ENCODE assay signal across 8 mouse cellular contexts in the genomic region with DNA sequence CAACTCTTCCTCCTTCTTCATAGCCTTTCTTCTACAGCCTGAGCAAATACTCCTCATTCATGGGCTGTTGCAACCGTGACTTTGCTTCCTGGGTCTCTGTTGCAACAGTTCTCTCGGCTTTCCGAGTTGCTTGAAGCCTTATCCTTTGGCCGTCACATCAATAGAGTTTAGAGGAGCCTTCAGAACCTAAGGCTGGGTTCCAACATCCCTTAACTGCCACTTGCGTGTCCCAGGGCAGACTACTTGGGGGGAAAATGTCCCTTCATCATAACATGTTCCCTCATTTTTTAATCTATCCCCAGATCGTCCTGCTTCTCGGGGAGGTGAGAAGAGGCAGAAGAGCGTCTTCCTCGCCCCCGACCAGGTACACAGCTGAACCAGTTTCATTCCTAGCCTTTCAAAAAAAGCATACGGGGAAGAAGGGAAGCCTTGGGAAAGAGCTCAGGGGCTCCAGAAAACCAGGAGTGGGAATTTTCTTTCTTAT. TPM values are rescaled to one million over a fixed set of nuclear protein-coding genes. Genes with fewer than 3 reads are reported as not detected.
DNase-seq lines count a peak whose midpoint lies in the region; ATAC-seq and TF ChIP-seq lines count a peak whose summit lies in the region.

No protein-coding gene starts in this region.

- H3K4me1 ChIP-seq in kidney, embryonic 14.5 days (ENCODE audit: control insufficient read depth, insufficient read depth, low read length), result peaks cover 10% of the 10 kb centered on the region; the same call in 1 of the 2 replicates
- peaks cover 39% of the 10 kb centered on the region for H3K4me1 ChIP-seq in kidney, embryonic 15.5 days
- H3K4me1 ChIP-seq in lung, postnatal 0 days (ENCODE audit: insufficient read depth, low read depth, low read length), result peaks cover 19% of the 10 kb centered on the region; the same call in 1 of the 2 replicates

- TF ChIP-seq CTCF in lung, postnatal 0 days (IDR thresholded peaks at IDR 0.05), result no peak

- H3K36me3 ChIP-seq in kidney, embryonic 14.5 days (ENCODE audit: control insufficient read depth, insufficient read depth, low read length), result no peaks in the 10 kb centered on the region
- H3K36me3 ChIP-seq in kidney, embryonic 15.5 days, result peaks cover under 1% of the 10 kb centered on the region; the same call in 1 of the 2 replicates
- 0 out of 2 replicates have a peak, but pooled peaks cover under 1% of the 10 kb centered on the region for H3K36me3 ChIP-seq in lung, postnatal 0 days (ENCODE audit: insufficient read depth, low read length)

- intact Hi-C loops in gastrocnemius, postnatal 14 days (cut with DNase I; ENCODE audit: low total_unique reads), result no loop called here

- peak overlapping the region; percentile 61 for H3K4me3 ChIP-seq in kidney, embryonic 14.5 days (ENCODE audit: low read length)
- peak overlapping the region; percentile 83 for H3K4me3 ChIP-seq in kidney, embryonic 15.5 days (replicated peaks)
- peak overlapping the region; percentile 77 for H3K4me3 ChIP-seq in lung, postnatal 0 days (ENCODE audit: low read depth, low read length)

- ATAC-seq in kidney, embryonic 14.5 days (ENCODE audit: low FRiP score, low TSS enrichment), result no peak
- peak; percentile 53 for ATAC-seq in granulocyte monocyte progenitor cell, adult 5-6 weeks (replicated peaks; ENCODE audit: poor library complexity, severe bottlenecking)
- ATAC-seq in kidney, embryonic 15.5 days (replicated peaks; ENCODE audit: low FRiP score), result no peak
- ATAC-seq in lung, postnatal 0 days, result peak; percentile 58

- H3K9me3 ChIP-seq in kidney, embryonic 14.5 days (ENCODE audit: control insufficient read depth, low read length), result no peaks in the 10 kb centered on the region
- no peaks in the 10 kb centered on the region for H3K9me3 ChIP-seq in kidney, embryonic 15.5 days (replicated peaks)
- H3K9me3 ChIP-seq in lung, postnatal 0 days (ENCODE audit: low read length), result no peaks in the 10 kb centered on the region

- TF ChIP-seq EP300 in lung, postnatal 0 days (IDR thresholded peaks at IDR 0.05), result peak; percentile 73

- no peaks in the 10 kb centered on the region for H3K27me3 ChIP-seq in kidney, embryonic 14.5 days (ENCODE audit: control insufficient read depth, insufficient read depth, low read length)
- H3K27me3 ChIP-seq in kidney, embryonic 15.5 days, result no peaks in the 10 kb centered on the region
- no peaks in the 10 kb centered on the region for H3K27me3 ChIP-seq in lung, postnatal 0 days (replicated peaks; ENCODE audit: insufficient read depth, low read length)

- under 1% methylated on average over 11 of the region's 11 CpGs for WGBS in kidney, embryonic 14.5 days
- WGBS in kidney, embryonic 15.5 days, result 0% methylated on average over 11 of the region's 11 CpGs
- under 1% methylated on average over 11 of the region's 11 CpGs for WGBS in lung, postnatal 0 days

- DNase-seq in kidney, adult 18-20 months, result no peak
- peak; percentile 56 for DNase-seq in brain, adult 2 months (ENCODE audit: low read depth, low spot score)
- DNase-seq in lung, postnatal 0 days (ENCODE audit: low spot score), result peak; percentile 95
- DNase-seq in skeletal muscle tissue, adult 2 months (ENCODE audit: low read depth, low spot score), result peak; percentile 56
- DNase-seq in gastrocnemius, postnatal 14 days, result no peak

- peak overlapping the region; percentile 82 for H3K4me2 ChIP-seq in kidney, embryonic 14.5 days (replicated peaks; ENCODE audit: low read depth, low read length)
- H3K4me2 ChIP-seq in kidney, embryonic 15.5 days, result peak overlapping the region; percentile 87
- peak overlapping the region; percentile 74 for H3K4me2 ChIP-seq in lung, postnatal 0 days (replicated peaks; ENCODE audit: low read depth, low read length)

- peak overlapping the region; percentile 98 for H3K27ac ChIP-seq in kidney, embryonic 14.5 days (ENCODE audit: low read depth, low read length)
- peak overlapping the region; percentile 99 for H3K27ac ChIP-seq in kidney, embryonic 15.5 days
- peak overlapping the region; percentile 99 for H3K27ac ChIP-seq in lung, postnatal 0 days (ENCODE audit: low read length)

- peak overlapping the region; percentile 71 for H3K9ac ChIP-seq in kidney, embryonic 14.5 days (ENCODE audit: low read depth, low read length)
- H3K9ac ChIP-seq in kidney, embryonic 15.5 days, result peak overlapping the region; percentile 81
- peak overlapping the region; percentile 86 for H3K9ac ChIP-seq in lung, postnatal 0 days (replicated peaks; ENCODE audit: low read depth)

RNA-seq across cellular contexts. Expression of a gene that starts 0.5 kb away (rescaled TPM):
- polyA plus RNA-seq in kidney, embryonic 14.5 days (2014; fragmentation: Nextera tagmentation; extraction: Ambion mirVana), result 15.4 and 22.1 TPM in 2 replicates
- total RNA-seq in granulocyte monocyte progenitor cell, adult 5-6 weeks (2014; fragmentation: Nextera tagmentation), result 17.8 and 25.4 TPM in 2 replicates
- total RNA-seq in granulocyte monocyte progenitor cell, adult 5-6 weeks (2017), result 9.3 and 11.3 TPM in 2 replicates
- polyA plus RNA-seq in kidney, embryonic 15.5 days (2015; fragmentation: Nextera tagmentation; extraction: Ambion mirVana), result 21.6 and 22.5 TPM in 2 replicates
- 11.6 and 14.5 TPM in 2 replicates for polyA plus RNA-seq in lung, postnatal 0 days (2015; fragmentation: Nextera tagmentation; extraction: Ambion mirVana)
- total RNA-seq in gastrocnemius, postnatal 14 days (2021), result 10 to 100 TPM; 35.3 to 35.6 TPM

RNA-seq across cellular contexts. Expression of a gene that starts 1.3 kb away (rescaled TPM):
- 33.0 and 40.9 TPM in 2 replicates for polyA plus RNA-seq in kidney, embryonic 14.5 days (2014; fragmentation: Nextera tagmentation; extraction: Ambion mirVana)
- 26.9 and 56.5 TPM in 2 replicates for total RNA-seq in granulocyte monocyte progenitor cell, adult 5-6 weeks (2014; fragmentation: Nextera tagmentation)
- total RNA-seq in granulocyte monocyte progenitor cell, adult 5-6 weeks (2017), result 22.8 and 30.0 TPM in 2 replicates
- polyA plus RNA-seq in kidney, embryonic 15.5 days (2015; fragmentation: Nextera tagmentation; extraction: Ambion mirVana), result 39.2 and 46.2 TPM in 2 replicates
- 65.8 and 68.0 TPM in 2 replicates for polyA plus RNA-seq in lung, postnatal 0 days (2015; fragmentation: Nextera tagmentation; extraction: Ambion mirVana)
- 10 to 100 TPM; 19.6 to 22.5 TPM for total RNA-seq in gastrocnemius, postnatal 14 days (2021)

RNA-seq across cellular contexts. Expression of a gene that starts 24.6 kb away (rescaled TPM):
- polyA plus RNA-seq in kidney, embryonic 14.5 days (2014; fragmentation: Nextera tagmentation; extraction: Ambion mirVana), result 3.7 and 4.3 TPM in 2 replicates
- 15.5 and 18.0 TPM in 2 replicates for total RNA-seq in granulocyte monocyte progenitor cell, adult 5-6 weeks (2014; fragmentation: Nextera tagmentation)
- total RNA-seq in granulocyte monocyte progenitor cell, adult 5-6 weeks (2017), result 5.0 and 5.4 TPM in 2 replicates
- polyA plus RNA-seq in kidney, embryonic 15.5 days (2015; fragmentation: Nextera tagmentation; extraction: Ambion mirVana), result 6.2 and 6.5 TPM in 2 replicates
- polyA plus RNA-seq in lung, postnatal 0 days (2015; fragmentation: Nextera tagmentation; extraction: Ambion mirVana), result 1.4 and 1.6 TPM in 2 replicates
- total RNA-seq in gastrocnemius, postnatal 14 days (2021), result under 1 TPM; 0.18 to 0.27 TPM

RNA-seq across cellular contexts. Expression of a gene that starts 31.4 kb away (rescaled TPM):
- 2.1 and 2.4 TPM in 2 replicates for polyA plus RNA-seq in kidney, embryonic 14.5 days (2014; fragmentation: Nextera tagmentation; extraction: Ambion mirVana)
- total RNA-seq in granulocyte monocyte progenitor cell, adult 5-6 weeks (2014; fragmentation: Nextera tagmentation), result 0.88 TPM in 1 of 2 replicates, not detected in the other
- not detected in 2 replicates for total RNA-seq in granulocyte monocyte progenitor cell, adult 5-6 weeks (2017)
- 1.2 and 1.4 TPM in 2 replicates for polyA plus RNA-seq in kidney, embryonic 15.5 days (2015; fragmentation: Nextera tagmentation; extraction: Ambion mirVana)
- polyA plus RNA-seq in lung, postnatal 0 days (2015; fragmentation: Nextera tagmentation; extraction: Ambion mirVana), result 2.5 and 2.8 TPM in 2 replicates
- total RNA-seq in gastrocnemius, postnatal 14 days (2021), result not detected

RNA-seq across cellular contexts. Expression of a gene that starts 32.2 kb away (rescaled TPM):
- 103 and 154 TPM in 2 replicates for polyA plus RNA-seq in kidney, embryonic 14.5 days (2014; fragmentation: Nextera tagmentation; extraction: Ambion mirVana)
- 193 and 213 TPM in 2 replicates for total RNA-seq in granulocyte monocyte progenitor cell, adult 5-6 weeks (2014; fragmentation: Nextera tagmentation)
- 87.8 and 88.6 TPM in 2 replicates for total RNA-seq in granulocyte monocyte progenitor cell, adult 5-6 weeks (2017)
- 169 and 181 TPM in 2 replicates for polyA plus RNA-seq in kidney, embryonic 15.5 days (2015; fragmentation: Nextera tagmentation; extraction: Ambion mirVana)
- polyA plus RNA-seq in lung, postnatal 0 days (2015; fragmentation: Nextera tagmentation; extraction: Ambion mirVana), result 291 and 299 TPM in 2 replicates
- 10 to 100 TPM; 27.8 to 33.2 TPM for total RNA-seq in gastrocnemius, postnatal 14 days (2021)

Comparison
In these comparisons a context has a peak if more than half of its experiments do, and no peak if none do; other contexts are left out.
1. ATAC-seq: peak in granulocyte monocyte progenitor cell, adult 5-6 weeks (single experiment) and lung, postnatal 0 days (single experiment); none in kidney, embryonic 14.5 days (single experiment) and kidney, embryonic 15.5 days (single experiment).
2. DNase-seq: peak in brain, adult 2 months (single experiment), lung, postnatal 0 days (single experiment) and skeletal muscle tissue, adult 2 months (single experiment); none in kidney, adult 18-20 months (single experiment) and gastrocnemius, postnatal 14 days (single experiment).
3. Peak in every context shown above with its lines, with median percentiles within 50 percentile points of each other: H3K27ac ChIP-seq, H3K4me2 ChIP-seq, H3K4me3 ChIP-seq and H3K9ac ChIP-seq.